Mouse (Mus musculus): ENCODE measurements at regions not wholly inside any gene's neighbourhood (a gene's known extent, or its start where the extent isn't known, plus 50 kb on each side); places are given as distances from the start of the nearest gene placed in this dataset.

- DNase-seq (ENCODE audit: extremely low spot score, low spot score), result no peak
Observed at GRCm38 (mm10) chr1:51647955-51648354, 169.7 kb upstream of the Nabp1 start.

- peak; percentile 83 for DNase-seq (ENCODE audit: extremely low spot score, low spot score)
Observed at GRCm38 (mm10) chr1:51644399-51644798, 166.2 kb upstream of the Nabp1 start.

- DNase-seq (ENCODE audit: extremely low spot score, low spot score), result no peak
Observed at GRCm38 (mm10) chr1:51643640-51644039, 165.4 kb upstream of the Nabp1 start.

- no peak for DNase-seq (ENCODE audit: extremely low spot score, low spot score)
Observed at GRCm38 (mm10) chr1:51638519-51639302, 160.5 kb upstream of the Nabp1 start.

- no peak for DNase-seq (ENCODE audit: extremely low spot score, low spot score)
Observed at GRCm38 (mm10) chr1:51635881-51636515, 157.8 kb upstream of the Nabp1 start.

GRCm38 (mm10) chr1:51633795-51634194, 155.6 kb upstream of the Nabp1 start:
- DNase-seq (ENCODE audit: extremely low spot score, low spot score), result no peak

- DNase-seq (ENCODE audit: extremely low spot score, low spot score), result no peak
Observed at GRCm38 (mm10) chr1:51632851-51633250, 154.6 kb upstream of the Nabp1 start.

- no peak for DNase-seq (ENCODE audit: extremely low spot score, low spot score)
Observed at GRCm38 (mm10) chr1:51629848-51630247, 151.6 kb upstream of the Nabp1 start.

GRCm38 (mm10) chr1:51628137-51628793, 150.0 kb upstream of the Nabp1 start:
- DNase-seq (ENCODE audit: extremely low spot score, low spot score), result no peak

- no peak for DNase-seq (ENCODE audit: extremely low spot score, low spot score)
Observed at GRCm38 (mm10) chr1:51626303-51626702, 148.1 kb upstream of the Nabp1 start.

- no peak for DNase-seq (ENCODE audit: extremely low spot score, low spot score)
Observed at GRCm38 (mm10) chr1:51625079-51625478, 146.9 kb upstream of the Nabp1 start.

- no peak for DNase-seq (ENCODE audit: extremely low spot score, low spot score)
Observed at GRCm38 (mm10) chr1:51624551-51624950, 146.3 kb upstream of the Nabp1 start.

GRCm38 (mm10) chr1:51622986-51623385, 144.8 kb upstream of the Nabp1 start:
- no peak for DNase-seq (ENCODE audit: extremely low spot score, low spot score)

- DNase-seq (ENCODE audit: extremely low spot score, low spot score), result no peak
Observed at GRCm38 (mm10) chr1:51622181-51622862, 144.1 kb upstream of the Nabp1 start.

- DNase-seq (ENCODE audit: extremely low spot score, low spot score), result no peak
Observed at GRCm38 (mm10) chr1:51621062-51621461, 142.8 kb upstream of the Nabp1 start.

GRCm38 (mm10) chr1:51617502-51618251, 139.5 kb upstream of the Nabp1 start:
- DNase-seq (ENCODE audit: extremely low spot score, low spot score), result no peak

- no peak for DNase-seq (ENCODE audit: extremely low spot score, low spot score)
Observed at GRCm38 (mm10) chr1:51616091-51616490, 137.9 kb upstream of the Nabp1 start.

- DNase-seq (ENCODE audit: extremely low spot score, low spot score), result peak; percentile 45
Observed at GRCm38 (mm10) chr1:51615523-51615922, 137.3 kb upstream of the Nabp1 start.

- DNase-seq (ENCODE audit: extremely low spot score, low spot score), result no peak
Observed at GRCm38 (mm10) chr1:51614700-51615099, 136.5 kb upstream of the Nabp1 start.

GRCm38 (mm10) chr1:51609295-51609694, 131.1 kb upstream of the Nabp1 start:
- DNase-seq (ENCODE audit: extremely low spot score, low spot score), result no peak

GRCm38 (mm10) chr1:51607437-51607855, 129.2 kb upstream of the Nabp1 start:
- no peak for DNase-seq (ENCODE audit: extremely low spot score, low spot score)

Measured in neural tube, embryonic 10.5 days (tissue).